7 mouse cellular contexts compared by ENCODE assay signal in genomic region chr1:72877892-72878291, GRCm38 (mm10). TPM values are rescaled to one million over a fixed set of nuclear protein-coding genes. Genes with fewer than 3 reads are reported as not detected.
DNase-seq lines count a peak whose midpoint lies in the region; ATAC-seq and TF ChIP-seq lines count a peak whose summit lies in the region.

No protein-coding gene starts in this region.

- TF ChIP-seq CTCF in E14TG2a.4 (conservative IDR thresholded peaks at IDR 0.05; ENCODE audit: low read length) = peak; percentile 55

- H3K9me3 ChIP-seq in E14TG2a.4 (ENCODE audit: low read length) = no peaks in the 10 kb centered on the region
- H3K9me3 ChIP-seq in heart, embryonic 16.5 days (replicated peaks; ENCODE audit: control insufficient read depth, low read length) = no peaks in the 10 kb centered on the region
- no peaks in the 10 kb centered on the region for H3K9me3 ChIP-seq in midbrain, embryonic 13.5 days

- peak overlapping the region; percentile 51 for H3K9ac ChIP-seq in heart, embryonic 16.5 days (ENCODE audit: low read length)
- no peak overlapping the region for H3K9ac ChIP-seq in midbrain, embryonic 13.5 days (replicated peaks)

- H3K4me3 ChIP-seq in E14TG2a.4 (replicated peaks; ENCODE audit: low read length) = no peak overlapping the region
- peak overlapping the region; percentile 13 for H3K4me3 ChIP-seq in heart, embryonic 16.5 days (ENCODE audit: low read length)
- H3K4me3 ChIP-seq in midbrain, embryonic 13.5 days (replicated peaks) = no peak overlapping the region

- peaks cover 62% of the 10 kb centered on the region for H3K27me3 ChIP-seq in E14TG2a.4 (ENCODE audit: insufficient read depth, low read length)
- H3K27me3 ChIP-seq in heart, embryonic 16.5 days (ENCODE audit: control insufficient read depth, insufficient read depth, low read length) = peaks cover 3% of the 10 kb centered on the region; the same call in 1 of the 2 replicates
- peaks cover 29% of the 10 kb centered on the region for H3K27me3 ChIP-seq in midbrain, embryonic 13.5 days

- H3K27ac ChIP-seq in heart, embryonic 16.5 days (ENCODE audit: low read length) = no peak overlapping the region
- H3K27ac ChIP-seq in midbrain, embryonic 13.5 days = no peak overlapping the region

- no peak; the same call in 1 of the 2 replicates for ATAC-seq in heart, embryonic 16.5 days (replicated peaks; ENCODE audit: extremely low read depth, insufficient read depth, low FRiP score)
- ATAC-seq in midbrain, embryonic 13.5 days = peak; percentile 12; the same call in 1 of the 2 replicates

- DNase-seq in 3T3-L1 (ENCODE audit: low read depth, low spot score) = peak; percentile 46
- peak; percentile 79 for DNase-seq in embryo, embryonic 10.5 days (ENCODE audit: low spot score)
- DNase-seq in kidney, postnatal 25 days = peak; percentile 68 to 70
- DNase-seq in natural killer cell, adult 2 months (ENCODE audit: low spot score in 2 of 2) = no peak

- H3K36me3 ChIP-seq in E14TG2a.4 (ENCODE audit: insufficient read depth, low read length) = no peaks in the 10 kb centered on the region
- no peaks in the 10 kb centered on the region for H3K36me3 ChIP-seq in heart, embryonic 16.5 days (ENCODE audit: control insufficient read depth, insufficient read depth)
- H3K36me3 ChIP-seq in midbrain, embryonic 13.5 days = no peaks in the 10 kb centered on the region

- H3K4me2 ChIP-seq in heart, embryonic 16.5 days (ENCODE audit: low read depth, low read length) = peak overlapping the region; percentile 57
- peak overlapping the region; percentile 35 for H3K4me2 ChIP-seq in midbrain, embryonic 13.5 days (replicated peaks)

- peaks cover 28% of the 10 kb centered on the region for H3K4me1 ChIP-seq in E14TG2a.4 (replicated peaks; ENCODE audit: low read depth, low read length)
- peaks cover 9% of the 10 kb centered on the region for H3K4me1 ChIP-seq in heart, embryonic 16.5 days (ENCODE audit: control insufficient read depth, insufficient read depth, low read length)
- peaks cover 35% of the 10 kb centered on the region for H3K4me1 ChIP-seq in midbrain, embryonic 13.5 days (replicated peaks)

- WGBS in heart, embryonic 16.5 days = 0% methylated on average over 3 of the region's 3 CpGs
- 0% methylated on average over 3 of the region's 3 CpGs for WGBS in midbrain, embryonic 13.5 days

RNA-seq across cellular contexts. Expression of gene Igfbp5, which starts 3.2 kb away (rescaled TPM):
- 65.1 and 69.0 TPM in 2 replicates for polyA plus RNA-seq in heart, embryonic 16.5 days (2015; fragmentation: Nextera tagmentation; extraction: Ambion mirVana)
- 28.7 and 31.8 TPM in 2 replicates for polyA plus RNA-seq in midbrain, embryonic 13.5 days (2015; fragmentation: Nextera tagmentation; extraction: Ambion mirVana)

RNA-seq across cellular contexts. Expression of gene Igfbp2, which starts 53.6 kb away (rescaled TPM):
- 43.3 and 58.6 TPM in 2 replicates for polyA plus RNA-seq in heart, embryonic 16.5 days (2015; fragmentation: Nextera tagmentation; extraction: Ambion mirVana)
- polyA plus RNA-seq in midbrain, embryonic 13.5 days (2015; fragmentation: Nextera tagmentation; extraction: Ambion mirVana) = 294 and 385 TPM in 2 replicates

Comparison
In these comparisons a context has a peak if more than half of its experiments do, and no peak if none do; other contexts are left out.
1. DNase-seq: peak in 3T3-L1 (single experiment), embryo, embryonic 10.5 days (single experiment) and kidney, postnatal 25 days (2 of 2); none in natural killer cell, adult 2 months (0 of 2).